Mouse (Mus musculus): Measurements from ENCODE around the gene Gm20765. TPM values are rescaled to one million over a fixed set of nuclear protein-coding genes. Genes with fewer than 3 reads are reported as not detected.

Gene Gm20765
- not detected in 2 replicates for polyA plus RNA-seq (2012; rRNA removed)

DNA sequence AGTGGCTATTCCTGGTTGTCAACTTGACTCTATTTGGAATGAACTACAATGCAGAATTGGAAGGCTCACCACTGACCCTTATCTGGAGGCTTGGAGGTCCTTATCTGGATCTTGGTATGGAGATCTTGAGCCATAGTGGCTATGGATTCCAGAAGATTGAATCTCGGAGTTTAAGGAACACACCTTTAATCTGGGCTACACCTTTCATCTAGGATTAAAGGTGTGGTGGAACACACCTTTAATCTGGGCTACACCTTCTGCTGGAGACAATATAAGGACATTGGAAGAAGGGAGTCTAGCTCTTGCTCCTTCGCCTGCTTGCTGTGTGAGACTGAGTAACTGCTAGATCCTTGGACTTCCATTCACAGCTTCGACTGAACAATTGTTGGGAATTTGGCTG lies at the start of gene Gm20765:
TSS of gene Gm20765 (plus strand) at position 301 of the 400 bp plus-strand sequence.

GRCm38 (mm10) chr10:104142687-104143086 lies 42.6 kb upstream of the Gm20765 start, which contains the start of gene Gm21293:
Gene Gm21293 (plus strand): TSS chr10:104142987.

GRCm38 (mm10) chr10:104151197-104151596 lies 34.1 kb upstream of the Gm20765 start, which contains the start of gene Gm6763:
Gene Gm6763 (plus strand): TSS chr10:104151497.

GRCm38 (mm10) chr10:104159706-104160105 lies 25.6 kb upstream of the Gm20765 start, which contains the start of gene Gm8764:
Gene Gm8764 (plus strand): TSS chr10:104160006.

DNA sequence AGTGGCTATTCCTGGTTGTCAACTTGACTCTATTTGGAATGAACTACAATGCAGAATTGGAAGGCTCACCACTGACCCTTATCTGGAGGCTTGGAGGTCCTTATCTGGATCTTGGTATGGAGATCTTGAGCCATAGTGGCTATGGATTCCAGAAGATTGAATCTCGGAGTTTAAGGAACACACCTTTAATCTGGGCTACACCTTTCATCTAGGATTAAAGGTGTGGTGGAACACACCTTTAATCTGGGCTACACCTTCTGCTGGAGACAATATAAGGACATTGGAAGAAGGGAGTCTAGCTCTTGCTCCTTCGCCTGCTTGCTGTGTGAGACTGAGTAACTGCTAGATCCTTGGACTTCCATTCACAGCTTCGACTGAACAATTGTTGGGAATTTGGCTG lies 17.1 kb upstream of the Gm20765 start, which contains the start of gene Gm21304:
TSS of gene Gm21304 (plus strand) at position 301 of the 400 bp plus-strand sequence.

DNA sequence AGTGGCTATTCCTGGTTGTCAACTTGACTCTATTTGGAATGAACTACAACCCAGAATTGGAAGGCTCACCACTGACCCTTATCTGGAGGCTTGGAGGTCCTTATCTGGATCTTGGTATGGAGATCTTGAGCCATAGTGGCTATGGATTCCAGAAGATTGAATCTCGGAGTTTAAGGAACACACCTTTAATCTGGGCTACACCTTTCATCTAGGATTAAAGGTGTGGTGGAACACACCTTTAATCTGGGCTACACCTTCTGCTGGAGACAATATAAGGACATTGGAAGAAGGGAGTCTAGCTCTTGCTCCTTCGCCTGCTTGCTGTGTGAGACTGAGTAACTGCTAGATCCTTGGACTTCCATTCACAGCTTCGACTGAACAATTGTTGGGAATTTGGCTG lies 8.6 kb upstream of the Gm20765 start, which contains the start of gene Gm21312:
TSS of gene Gm21312 (plus strand) at position 301 of the 400 bp plus-strand sequence.

DNA sequence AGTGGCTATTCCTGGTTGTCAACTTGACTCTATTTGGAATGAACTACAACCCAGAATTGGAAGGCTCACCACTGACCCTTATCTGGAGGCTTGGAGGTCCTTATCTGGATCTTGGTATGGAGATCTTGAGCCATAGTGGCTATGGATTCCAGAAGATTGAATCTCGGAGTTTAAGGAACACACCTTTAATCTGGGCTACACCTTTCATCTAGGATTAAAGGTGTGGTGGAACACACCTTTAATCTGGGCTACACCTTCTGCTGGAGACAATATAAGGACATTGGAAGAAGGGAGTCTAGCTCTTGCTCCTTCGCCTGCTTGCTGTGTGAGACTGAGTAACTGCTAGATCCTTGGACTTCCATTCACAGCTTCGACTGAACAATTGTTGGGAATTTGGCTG lies 8.4 kb downstream of the Gm20765 start, which contains the start of gene Gm4340:
TSS of gene Gm4340 (plus strand) at position 301 of the 400 bp plus-strand sequence.

Other genes starting within 250 kb of the Gm20765 start
- not detected in 2 replicates for gene Gm21293, start 42.5 kb upstream of the Gm20765 start, polyA plus RNA-seq (2012; rRNA removed)
- not detected in 2 replicates for gene Gm6763, start 34.0 kb upstream of the Gm20765 start, polyA plus RNA-seq (2012; rRNA removed)
- gene Gm8764, start 25.5 kb upstream of the Gm20765 start, polyA plus RNA-seq (2012; rRNA removed): not detected in 2 replicates
- gene Gm21304, start 17.0 kb upstream of the Gm20765 start, polyA plus RNA-seq (2012; rRNA removed): not detected in 2 replicates
- not detected in 2 replicates for gene Gm21312, start 8.5 kb upstream of the Gm20765 start, polyA plus RNA-seq (2012; rRNA removed)
- gene Gm4340, start 8.5 kb downstream of the Gm20765 start, polyA plus RNA-seq (2012; rRNA removed): not detected in 2 replicates

All from central nervous system, embryonic 11.5 days (tissue).